Mouse (Mus musculus) liver, adult 2 months (tissue): ENCODE measurements at regions not wholly inside any gene's neighbourhood (a gene's known extent, or its start where the extent isn't known, plus 50 kb on each side); places are given as distances from the start of the nearest gene placed in this dataset.

Experiments used
- DNase-seq: peaks from one replicate; pipeline ENCODE4 v3.0.0-alpha.2; 2011; ENCODE audit warnings: low read depth, low spot score; ENCODE audit errors: extremely low read depth
- H3K27ac ChIP-seq: fragments of 200-500 bp; replicated peaks from 2 replicates; pipeline ENCODE4 v1.5.1; 2012; ENCODE audit warnings: low read depth, mild to moderate bottlenecking, control low read depth, inconsistent platforms, low read length; ENCODE audit not compliant: insufficient read depth
- H3K27me3 ChIP-seq: fragments of 200-500 bp; 2 replicates; pipeline ENCODE4 v1.6.1; 2012; ENCODE audit warnings: mild to moderate bottlenecking, moderate library complexity, low read length, inconsistent platforms; ENCODE audit not compliant: control insufficient read depth, insufficient read depth
- H3K36me3 ChIP-seq: fragments of 200-500 bp; 2 replicates; pipeline ENCODE4 v1.6.1; 2012; ENCODE audit warnings: low read length, inconsistent platforms; ENCODE audit not compliant: control insufficient read depth, insufficient read depth
- H3K4me1 ChIP-seq: fragments of 200-500 bp; 2 replicates; pipeline ENCODE4 v1.6.1; 2011; ENCODE audit warnings: low read length; ENCODE audit not compliant: control insufficient read depth, insufficient read depth
- H3K4me3 ChIP-seq: fragments of 200-500 bp; 2 replicates; pipeline ENCODE4 v1.5.1; 2011; ENCODE audit warnings: low read depth, mild to moderate bottlenecking, control low read depth, low read length, moderate library complexity; ENCODE audit not compliant: insufficient read depth
- H3K79me2 ChIP-seq: fragments of 200-500 bp; 2 replicates; pipeline ENCODE4 v1.6.1; 2012; ENCODE audit warnings: inconsistent platforms, mild to moderate bottlenecking, low read length, moderate library complexity; ENCODE audit not compliant: control insufficient read depth, insufficient read depth
- H3K9ac ChIP-seq: fragments of 200-500 bp; 2 replicates; pipeline ENCODE4 v1.6.1; 2012; ENCODE audit warnings: low read depth, mild to moderate bottlenecking, control low read depth, inconsistent platforms, low read length
- CTCF ChIP-seq: fragments of 200-500 bp; IDR thresholded peaks from 2 replicates; pipeline ENCODE4 v1.5.1; 2011; ENCODE audit warnings: low read depth, low read length, control low read depth
- POLR2A ChIP-seq: fragments of 200-500 bp; IDR thresholded peaks from 2 replicates; pipeline ENCODE4 v1.6.1; 2011; ENCODE audit warnings: low read length, control low read depth; ENCODE audit not compliant: insufficient read depth; ENCODE audit errors: extremely low read depth
- whole genome bisulfite sequencing: fragments of 180-500 bp; shearing (Covaris S2); methylation state at CpG from one replicate; pipeline ENCODE4 v1.1.7; 2018; 5-methylcytosine and 5-hydroxymethylcytosine counted together

DNA sequence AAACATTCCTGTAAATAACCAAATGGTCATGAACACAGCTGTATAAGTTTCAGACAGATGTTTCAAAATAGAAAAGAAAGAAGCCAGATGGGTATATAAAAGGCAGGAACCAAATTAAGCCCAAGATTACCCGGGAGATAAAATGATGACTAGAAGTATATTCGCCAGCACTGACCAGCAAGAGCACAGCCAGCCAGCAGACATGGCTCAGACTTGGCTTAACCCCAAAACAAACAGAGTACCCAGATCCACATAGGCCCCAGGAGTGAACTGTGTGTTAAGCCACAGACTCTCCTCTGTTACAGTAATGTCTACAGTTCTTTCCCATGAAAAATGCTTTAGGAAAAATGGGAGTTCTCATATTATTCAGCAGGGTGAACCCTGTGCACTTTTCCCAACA lies 123.2 kb downstream of the Atp6ap1l start:
- Histone ChIP-seq H3K36me3 (no peaks in the 10 kb centered on the region), H3K4me3 (no peak overlapping the region), H3K79me2 (no peaks in the 10 kb centered on the region), H3K27ac (no peak overlapping the region), H3K4me1 (no peaks in the 10 kb centered on the region), H3K27me3 (no peaks in the 10 kb centered on the region), H3K9ac (no peak overlapping the region)
- 55% methylated on average over 2 of the region's 2 CpGs for WGBS
- TF ChIP-seq CTCF: no peak
- no peak for TF ChIP-seq POLR2A
- no peak for DNase-seq

DNA sequence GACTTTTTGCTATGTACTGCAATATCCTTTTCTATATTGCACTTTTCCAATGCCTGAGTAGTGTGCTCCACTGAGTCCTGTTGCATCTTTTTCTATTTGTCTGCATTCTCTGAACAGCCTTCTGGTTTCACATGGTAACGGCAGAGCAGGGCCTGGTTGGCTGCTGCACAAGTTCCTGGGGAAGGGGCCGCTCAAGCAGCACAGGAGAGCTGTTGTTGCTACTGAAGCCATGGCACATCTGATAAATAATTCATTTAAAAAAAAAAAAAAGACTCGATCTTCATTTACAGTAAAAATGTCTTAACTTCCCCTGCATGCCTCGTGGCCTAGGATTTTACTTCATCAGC lies 127.2 kb downstream of the Atp6ap1l start:
- no peak overlapping the region for H3K4me3 ChIP-seq
- H3K27me3 ChIP-seq: no peaks in the 10 kb centered on the region
- no peaks in the 10 kb centered on the region for H3K36me3 ChIP-seq
- WGBS: 87% methylated on average over 4 of the region's 4 CpGs
- no peak overlapping the region for H3K27ac ChIP-seq
- H3K79me2 ChIP-seq: no peaks in the 10 kb centered on the region
- no peak overlapping the region for H3K9ac ChIP-seq
- TF ChIP-seq POLR2A (no peak), CTCF (no peak)
- no peaks in the 10 kb centered on the region for H3K4me1 ChIP-seq
- no peak for DNase-seq

DNA sequence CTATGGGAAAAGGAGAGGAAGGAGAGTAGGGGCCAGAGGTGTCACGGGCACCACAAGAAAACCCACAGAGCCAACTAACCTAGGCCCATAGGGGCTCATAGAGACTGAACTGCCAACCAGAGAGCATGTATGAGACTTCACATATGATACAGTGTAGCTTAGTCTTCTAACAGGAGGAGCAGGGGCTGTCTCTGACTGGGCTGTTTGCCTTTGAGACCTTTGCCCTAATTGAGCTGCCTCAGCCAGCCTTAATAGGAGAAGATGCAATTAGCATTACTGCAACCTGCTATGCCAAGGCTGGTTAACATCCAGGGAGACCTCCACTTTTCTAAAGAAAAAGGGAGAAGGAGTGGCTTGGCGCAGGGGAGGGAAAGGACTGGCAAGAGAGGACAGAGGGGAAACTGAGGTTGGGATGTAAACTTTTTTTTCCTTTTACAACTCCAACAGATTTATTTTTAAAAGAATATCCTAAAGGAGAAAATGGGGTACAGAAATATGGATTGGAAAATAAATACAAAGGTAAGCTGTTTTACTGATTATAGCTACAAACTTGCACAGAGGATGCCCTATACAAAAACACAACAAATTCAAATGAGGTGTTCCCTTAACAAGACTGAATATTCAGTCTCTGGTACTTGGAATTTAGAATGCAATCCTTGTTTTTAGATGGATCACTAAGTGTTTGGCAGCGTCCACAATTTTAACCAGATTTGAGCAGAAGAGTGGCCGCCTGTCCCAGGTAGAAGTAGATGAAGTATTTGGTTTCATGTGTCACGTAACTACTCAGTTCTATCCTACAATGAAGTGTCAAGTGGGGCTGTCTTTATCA lies 127.8 kb downstream of the Atp6ap1l start:
- no peak overlapping the region for H3K27ac ChIP-seq
- H3K79me2 ChIP-seq: no peaks in the 10 kb centered on the region
- TF ChIP-seq POLR2A (no peak), CTCF (no peak)
- no peaks in the 10 kb centered on the region for H3K4me1 ChIP-seq
- no peaks in the 10 kb centered on the region for H3K36me3 ChIP-seq
- no peak overlapping the region for H3K9ac ChIP-seq
- no peaks in the 10 kb centered on the region for H3K27me3 ChIP-seq
- WGBS: 92% methylated on average over 5 of the region's 5 CpGs
- no peak overlapping the region for H3K4me3 ChIP-seq
- no peak for DNase-seq

DNA sequence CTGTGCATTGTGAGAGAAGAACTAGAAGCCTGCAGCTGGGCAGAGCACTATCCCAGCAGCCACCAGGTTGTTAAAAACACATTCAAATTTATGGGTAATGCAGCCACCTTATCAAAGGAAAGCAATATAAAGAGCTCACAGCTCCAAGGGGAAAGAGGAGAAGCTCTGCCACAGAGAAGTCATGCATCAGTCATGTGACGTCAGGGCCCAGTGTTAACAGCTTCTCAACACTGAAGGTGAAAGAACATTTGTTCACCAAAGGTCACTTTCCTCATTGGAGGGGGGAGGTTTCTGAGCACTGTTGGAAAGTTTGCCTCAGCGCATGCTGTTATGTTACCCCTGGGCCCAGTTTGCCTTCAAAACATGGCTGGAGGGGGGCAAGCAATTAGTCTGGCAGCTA lies 143.0 kb downstream of the Atp6ap1l start:
- WGBS: 97% methylated on average over 2 of the region's 2 CpGs
- no peaks in the 10 kb centered on the region; the same call in 1 of the 2 replicates for H3K4me1 ChIP-seq
- no peaks in the 10 kb centered on the region for H3K36me3 ChIP-seq
- TF ChIP-seq CTCF: no peak
- TF ChIP-seq POLR2A: no peak
- H3K9ac ChIP-seq: no peak overlapping the region
- DNase-seq: no peak
- no peak overlapping the region for H3K27ac ChIP-seq
- no peaks in the 10 kb centered on the region for H3K27me3 ChIP-seq
- H3K4me3 ChIP-seq: no peak overlapping the region
- H3K79me2 ChIP-seq: no peaks in the 10 kb centered on the region

DNA sequence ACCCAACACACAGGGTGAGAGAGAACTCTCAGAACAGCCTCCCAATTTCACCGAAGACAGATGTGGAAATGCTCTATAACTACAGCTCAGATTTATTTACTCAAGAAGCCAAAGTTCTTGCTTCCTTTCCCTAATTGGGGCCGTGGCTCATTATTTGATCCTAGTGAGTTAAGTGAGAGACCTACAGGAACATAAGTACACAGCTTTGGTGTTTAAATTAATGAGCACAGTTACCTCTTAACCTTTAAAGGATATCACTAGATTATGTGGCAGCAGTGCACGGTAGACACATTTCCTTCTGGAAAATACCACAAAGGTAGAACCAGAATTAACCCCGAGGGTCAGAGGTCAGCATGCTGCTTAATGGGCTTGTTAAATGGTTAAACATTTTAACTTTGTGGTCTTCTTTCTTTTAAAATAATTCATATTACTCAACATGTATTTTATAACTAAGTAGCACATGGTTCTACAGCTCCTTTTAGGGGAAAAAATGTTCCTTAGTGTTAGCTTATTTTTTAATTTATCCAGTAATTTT lies 144.6 kb downstream of the Atp6ap1l start:
- H3K36me3 ChIP-seq: no peaks in the 10 kb centered on the region
- no peak overlapping the region for H3K4me3 ChIP-seq
- no peaks in the 10 kb centered on the region for H3K27me3 ChIP-seq
- no peak for DNase-seq
- H3K79me2 ChIP-seq: no peaks in the 10 kb centered on the region
- no peaks in the 10 kb centered on the region; the same call in 1 of the 2 replicates for H3K4me1 ChIP-seq
- TF ChIP-seq POLR2A (no peak), CTCF (no peak)
- H3K9ac ChIP-seq: no peak overlapping the region
- 55% methylated on average over 4 of the region's 4 CpGs for WGBS
- H3K27ac ChIP-seq: no peak overlapping the region

DNA sequence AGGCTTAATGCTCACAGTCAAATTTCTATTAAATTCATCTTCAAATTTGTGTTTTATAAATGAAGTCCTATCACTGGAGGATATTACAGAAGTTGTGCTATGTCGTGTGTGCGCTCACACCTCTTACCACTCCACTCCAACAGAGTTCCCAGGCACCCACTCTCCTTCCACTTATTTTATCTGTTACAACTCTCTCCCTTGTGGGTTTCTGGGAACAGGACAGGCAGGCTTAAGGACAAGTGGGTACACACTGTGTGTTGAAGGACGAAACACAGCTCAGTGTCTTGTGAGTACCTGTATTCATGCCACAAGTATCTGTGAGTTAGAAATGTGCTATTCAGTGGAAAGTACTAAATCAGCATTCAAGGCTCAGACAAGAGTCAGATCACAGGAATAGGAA lies 150.7 kb downstream of the Atp6ap1l start:
- WGBS: 93% methylated on average over 3 of the region's 3 CpGs
- H3K79me2 ChIP-seq: no peaks in the 10 kb centered on the region
- TF ChIP-seq POLR2A: no peak
- TF ChIP-seq CTCF: no peak
- H3K27ac ChIP-seq: no peak overlapping the region
- H3K36me3 ChIP-seq: no peaks in the 10 kb centered on the region
- H3K27me3 ChIP-seq: no peaks in the 10 kb centered on the region
- no peaks in the 10 kb centered on the region for H3K4me1 ChIP-seq
- no peak for DNase-seq
- H3K4me3 ChIP-seq: no peak overlapping the region
- H3K9ac ChIP-seq: no peak overlapping the region
